Mouse (Mus musculus): ENCODE results near the gene Myo16. TPM values are rescaled to one million over a fixed set of nuclear protein-coding genes. Genes with fewer than 3 reads are reported as not detected.

The Myo16 gene
- total RNA-seq, 2 experiments from 2014 or later: 30.5 to 38.7 TPM

GRCm38 (mm10) chr8:10395146-10395545 is 241.4 kb downstream of the Myo16 start:
- H3K4me3 ChIP-seq: no peak overlapping the region
- H3K27ac ChIP-seq: no peak overlapping the region
- DNase-seq (ENCODE audit: extremely low spot score in 1 of 2, low spot score in 2 of 2): no peak
- intact Hi-C loops (cut with DNase I): no loop called here
- no peak for TF ChIP-seq CTCF (IDR thresholded peaks at IDR 0.05)

- no peak overlapping the region for H3K4me3 ChIP-seq
- intact Hi-C loops (cut with DNase I): loop anchor here (2.0 to 10.0 kb wide), 4 partner anchors 172 to 358 kb away; no protein-coding TSS in a partner anchor
- peak; percentile 85 for TF ChIP-seq CTCF (IDR thresholded peaks at IDR 0.05)
- H3K27ac ChIP-seq: no peak overlapping the region
- no peak for DNase-seq (ENCODE audit: extremely low spot score in 1 of 2, low spot score in 2 of 2)
Observed at GRCm38 (mm10) chr8:10402606-10403005, 248.9 kb downstream of the Myo16 start.

GRCm38 (mm10) chr8:10405469-10405868 is 251.8 kb downstream of the Myo16 start:
- H3K27ac ChIP-seq: no peak overlapping the region
- DNase-seq (ENCODE audit: extremely low spot score in 1 of 2, low spot score in 2 of 2): peak; percentile 49 to 54
- peak; percentile 77 for TF ChIP-seq CTCF (IDR thresholded peaks at IDR 0.05)
- H3K4me3 ChIP-seq: no peak overlapping the region
- intact Hi-C loops (cut with DNase I): loop anchor here (10.0 kb wide), 1 partner anchor 241 kb away; no protein-coding TSS in a partner anchor

- no peak overlapping the region for H3K4me3 ChIP-seq
- DNase-seq (ENCODE audit: extremely low spot score in 1 of 2, low spot score in 2 of 2): no peak
- intact Hi-C loops (cut with DNase I): loop anchor here (10.0 kb wide), 1 partner anchor 244 kb away; no protein-coding TSS in a partner anchor
- H3K27ac ChIP-seq: no peak overlapping the region
- TF ChIP-seq CTCF (IDR thresholded peaks at IDR 0.05): no peak
Observed at GRCm38 (mm10) chr8:10409043-10409442, 255.3 kb downstream of the Myo16 start.

GRCm38 (mm10) chr8:10411511-10411910 is 257.8 kb downstream of the Myo16 start:
- intact Hi-C loops (cut with DNase I): no loop called here
- H3K27ac ChIP-seq: no peak overlapping the region
- no peak for TF ChIP-seq CTCF (IDR thresholded peaks at IDR 0.05)

GRCm38 (mm10) chr8:10413881-10414280 is 260.2 kb downstream of the Myo16 start:
- Histone ChIP-seq H3K4me3 (no peak overlapping the region), H3K27ac (no peak overlapping the region)
- no peak for TF ChIP-seq CTCF (IDR thresholded peaks at IDR 0.05)
- intact Hi-C loops (cut with DNase I): loop anchor here (2.0 kb wide), 1 partner anchor 593 kb away; no protein-coding TSS in a partner anchor
- DNase-seq (ENCODE audit: extremely low spot score in 1 of 2, low spot score in 2 of 2): no peak

More at GRCm38 (mm10) chr8:10411511-10411910, 257.8 kb downstream of the Myo16 start:
- DNase-seq (ENCODE audit: extremely low spot score in 1 of 2, low spot score in 2 of 2): no peak
- H3K4me3 ChIP-seq: no peak overlapping the region

GRCm38 (mm10) chr8:10414684-10415212 is 261.0 kb downstream of the Myo16 start:
- peak; percentile 70 to 82 for DNase-seq (ENCODE audit: extremely low spot score in 1 of 2, low spot score in 2 of 2)
- peak; percentile 84 for TF ChIP-seq CTCF (IDR thresholded peaks at IDR 0.05)
- intact Hi-C loops (cut with DNase I): loop anchor here (2.0 to 5.0 kb wide), 3 partner anchors 592 to 778 kb away; no protein-coding TSS in a partner anchor
- Histone ChIP-seq H3K4me3 (no peak overlapping the region), H3K27ac (no peak overlapping the region)

GRCm38 (mm10) chr8:10415288-10415687 is 261.6 kb downstream of the Myo16 start:
- no peak overlapping the region for H3K27ac ChIP-seq
- intact Hi-C loops (cut with DNase I): loop anchor here (2.0 to 5.0 kb wide), 3 partner anchors 592 to 777 kb away; no protein-coding TSS in a partner anchor
- TF ChIP-seq CTCF (IDR thresholded peaks at IDR 0.05): no peak
- no peak for DNase-seq (ENCODE audit: extremely low spot score in 1 of 2, low spot score in 2 of 2)
- no peak overlapping the region for H3K4me3 ChIP-seq

GRCm38 (mm10) chr8:10415885-10416284 is 262.2 kb downstream of the Myo16 start:
- H3K27ac ChIP-seq: no peak overlapping the region
- intact Hi-C loops (cut with DNase I): loop anchor here (2.0 to 5.0 kb wide), 3 partner anchors 591 to 776 kb away; no protein-coding TSS in a partner anchor

GRCm38 (mm10) chr8:10416806-10417205 is 263.1 kb downstream of the Myo16 start:
- no peak for DNase-seq (ENCODE audit: extremely low spot score in 1 of 2, low spot score in 2 of 2)
- Histone ChIP-seq H3K27ac (no peak overlapping the region), H3K4me3 (no peak overlapping the region)
- intact Hi-C loops (cut with DNase I): loop anchor here (5.0 kb wide), 2 partner anchors 755 to 775 kb away; no protein-coding TSS in a partner anchor
- no peak for TF ChIP-seq CTCF (IDR thresholded peaks at IDR 0.05)

More at GRCm38 (mm10) chr8:10415885-10416284, 262.2 kb downstream of the Myo16 start:
- no peak for TF ChIP-seq CTCF (IDR thresholded peaks at IDR 0.05)
- no peak for DNase-seq (ENCODE audit: extremely low spot score in 1 of 2, low spot score in 2 of 2)
- H3K4me3 ChIP-seq: no peak overlapping the region

GRCm38 (mm10) chr8:10417281-10417680 is 263.6 kb downstream of the Myo16 start:
- intact Hi-C loops (cut with DNase I): loop anchor here (5.0 kb wide), 2 partner anchors 755 to 775 kb away; no protein-coding TSS in a partner anchor
- no peak for DNase-seq (ENCODE audit: extremely low spot score in 1 of 2, low spot score in 2 of 2)
- Histone ChIP-seq H3K4me3 (no peak overlapping the region), H3K27ac (no peak overlapping the region)
- TF ChIP-seq CTCF (IDR thresholded peaks at IDR 0.05): no peak

GRCm38 (mm10) chr8:10418013-10418412 is 264.3 kb downstream of the Myo16 start:
- no peak for DNase-seq (ENCODE audit: extremely low spot score in 1 of 2, low spot score in 2 of 2)
- no peak overlapping the region for H3K27ac ChIP-seq
- intact Hi-C loops (cut with DNase I): loop anchor here (5.0 kb wide), 2 partner anchors 754 to 774 kb away; no protein-coding TSS in a partner anchor
- no peak for TF ChIP-seq CTCF (IDR thresholded peaks at IDR 0.05)
- H3K4me3 ChIP-seq: no peak overlapping the region

All from left cerebral cortex, adult 2 months (tissue).